Mouse (Mus musculus) ovary, adult 18-20 months (tissue): ENCODE data around the gene Suz12.

Experiments used
- DNase-seq: peaks from one replicate; pipeline ENCODE4 v3.0.0; 2022; ENCODE audit warnings: low spot score, mixed read lengths

The Suz12 gene

GRCm38 (mm10) chr11:80077784-80078545, 85.1 kb downstream of the Suz12 start:
- DNase-seq, result no peak

DNA sequence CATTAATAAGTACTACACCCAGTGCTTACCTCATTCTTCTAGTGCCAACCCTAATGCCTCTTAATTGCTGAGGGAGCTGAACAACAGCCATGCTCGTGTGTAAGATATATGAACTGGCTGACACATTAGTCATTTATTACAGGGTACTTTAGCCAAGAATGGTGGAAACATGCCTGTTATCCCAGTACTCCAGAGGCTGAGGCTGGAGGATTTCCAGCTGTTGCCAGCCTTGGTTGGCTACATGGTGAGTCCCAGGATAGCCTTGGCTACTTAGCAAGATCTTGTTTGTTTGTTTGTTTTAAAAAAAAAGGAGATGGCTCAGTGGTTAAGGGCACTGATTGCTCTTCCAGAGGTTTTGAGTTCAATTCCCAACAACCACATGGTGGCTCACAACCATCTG, 85.9 kb downstream of the Suz12 start:
- no peak for DNase-seq

GRCm38 (mm10) chr11:80079751-80080150, 86.8 kb downstream of the Suz12 start:
- DNase-seq, result no peak

- peak; percentile 6 for DNase-seq
These were observed 87.5 kb downstream of the Suz12 start for GRCm38 (mm10) chr11:80080381-80080825.

GRCm38 (mm10) chr11:80080826-80081728, 88.2 kb downstream of the Suz12 start, which contains the start of gene Crlf3:
Gene Crlf3 (minus strand): TSS chr11:80080991.
- peak; percentile 86 for DNase-seq

- DNase-seq, result no peak
These were observed 88.9 kb downstream of the Suz12 start for GRCm38 (mm10) chr11:80081786-80082319.
